Mouse (Mus musculus): ENCODE data around the gene Cdc26. TPM values are rescaled to one million over a fixed set of nuclear protein-coding genes. Genes with fewer than 3 reads are reported as not detected.

Gene Cdc26
- polyA plus RNA-seq (2014; fragmentation: Illumina TruSeq; extraction: RNeasy Lipid Tissue Mini Kit (QIAGEN cat#74804); ENCODE audit: low read depth, low replicate concordance) = 28.3 TPM

DNA sequence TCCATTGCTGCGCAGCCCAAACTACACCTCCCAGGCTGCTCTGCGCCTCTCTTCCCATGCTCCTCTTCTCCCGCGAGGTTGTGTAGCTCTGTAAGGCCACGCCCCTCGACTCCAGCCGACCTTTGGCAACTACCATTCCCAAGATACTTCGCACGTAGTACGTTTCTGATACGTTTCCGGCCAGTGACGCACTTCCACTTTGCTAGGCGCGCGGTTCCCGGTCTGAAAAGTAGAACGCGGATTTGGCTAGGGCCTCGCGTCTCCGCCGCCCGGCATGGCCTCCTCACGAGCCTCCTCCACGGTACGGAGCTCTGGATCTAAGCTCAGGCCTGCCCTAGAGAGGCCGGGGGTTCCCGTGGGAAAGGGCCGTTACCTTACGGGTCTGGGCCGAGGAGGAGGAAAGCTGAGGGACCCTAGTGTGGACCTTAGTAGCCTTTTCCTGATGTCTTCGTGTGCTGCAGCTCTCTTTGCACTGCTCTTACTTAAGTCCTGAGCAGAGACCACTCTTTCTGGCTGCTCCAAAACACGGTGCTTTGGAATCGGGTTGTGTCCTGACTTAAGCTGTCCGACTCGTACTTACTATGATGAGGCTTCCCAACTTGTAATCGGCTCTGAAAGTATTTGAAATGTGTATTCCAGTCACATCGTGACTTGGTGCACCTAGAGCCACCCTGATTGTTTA is at the start of gene Cdc26, which contains the start of gene Prpf4:
TSS of gene Cdc26 (minus strand) at position 42 of the 682 bp plus-strand sequence.
TSS of gene Prpf4 (plus strand) at position 197 of the 682 bp plus-strand sequence.

DNA sequence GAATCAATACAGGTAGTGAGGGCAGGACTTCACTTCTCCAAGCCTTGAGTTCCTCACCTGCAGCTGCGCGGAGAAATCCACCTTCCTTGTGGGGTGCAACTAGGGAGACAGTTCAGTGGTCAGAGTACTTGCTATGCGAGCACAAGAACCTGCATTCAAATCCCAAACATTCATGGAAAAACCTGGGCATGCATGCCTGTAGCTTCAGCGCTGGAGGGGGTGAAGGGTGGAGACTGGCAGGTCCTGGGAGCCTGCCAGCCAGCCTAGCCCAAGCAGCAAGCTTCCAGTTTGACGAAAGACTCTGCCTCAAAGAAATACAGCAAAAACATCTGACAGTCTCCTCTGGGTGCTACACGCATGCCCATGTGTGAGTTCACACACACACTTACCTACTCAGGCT is 26.6 kb upstream of the Cdc26 start, which contains the start of gene Rnf183:
TSS of gene Rnf183 (minus strand) at position 172 of the 400 bp plus-strand sequence.

DNA sequence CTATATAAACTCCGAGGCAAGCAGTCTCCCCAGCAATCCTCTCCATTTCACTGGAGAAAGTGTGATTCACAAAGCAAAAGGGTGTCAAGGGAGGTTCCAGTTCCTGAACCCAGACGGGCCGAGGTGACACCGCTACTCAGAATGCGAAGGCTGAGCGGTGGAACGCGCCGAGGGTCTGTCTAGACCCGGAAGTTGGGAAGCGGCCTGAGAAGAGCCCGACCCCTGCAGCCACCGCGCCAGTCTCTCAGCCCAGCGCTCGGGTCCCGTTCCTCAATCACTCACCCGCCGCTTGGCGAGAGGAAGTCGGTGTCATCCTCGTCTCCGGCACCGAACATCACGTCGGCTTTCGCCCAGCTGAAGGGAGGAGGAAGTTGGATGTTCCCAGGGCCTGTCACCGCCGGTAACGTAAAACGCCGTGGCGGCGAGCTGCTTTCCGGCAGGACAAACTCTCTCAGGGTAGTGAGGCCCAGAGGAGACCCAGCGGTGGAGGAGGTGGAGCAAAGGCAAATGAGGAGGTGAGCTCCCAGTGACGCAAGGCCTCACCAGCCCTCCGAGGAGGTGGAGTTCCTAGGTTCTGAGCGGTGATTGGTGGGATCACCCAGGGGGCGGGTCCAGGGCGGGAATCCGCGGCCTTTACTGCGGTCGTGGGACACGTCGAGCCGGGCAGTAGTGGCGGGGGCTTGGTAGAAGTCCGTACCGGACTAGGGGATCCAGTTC is 48.2 kb downstream of the Cdc26 start, which contains the start of the genes Fkbp15 and Slc31a1:
TSS of gene Fkbp15 (minus strand) at position 461 of the 717 bp plus-strand sequence.
TSS of gene Slc31a1 (plus strand) at position 640 of the 717 bp plus-strand sequence.

Other genes starting within 250 kb of the Cdc26 start
- 594 TPM for gene Zfp37, start 177.6 kb downstream of the Cdc26 start, polyA plus RNA-seq (2014; fragmentation: Illumina TruSeq; extraction: RNeasy Lipid Tissue Mini Kit (QIAGEN cat#74804); ENCODE audit: low read depth, low replicate concordance)
- gene Slc31a2, start 146.1 kb downstream of the Cdc26 start, polyA plus RNA-seq (2014; fragmentation: Illumina TruSeq; extraction: RNeasy Lipid Tissue Mini Kit (QIAGEN cat#74804); ENCODE audit: low read depth, low replicate concordance) = 8.0 TPM
- 6.6 TPM for gene Fkbp15, start 48.1 kb downstream of the Cdc26 start, polyA plus RNA-seq (2014; fragmentation: Illumina TruSeq; extraction: RNeasy Lipid Tissue Mini Kit (QIAGEN cat#74804); ENCODE audit: low read depth, low replicate concordance)
- gene Slc31a1, start 47.9 kb downstream of the Cdc26 start, polyA plus RNA-seq (2014; fragmentation: Illumina TruSeq; extraction: RNeasy Lipid Tissue Mini Kit (QIAGEN cat#74804); ENCODE audit: low read depth, low replicate concordance) = 49.0 TPM
- gene Prpf4, start 155 bp upstream of the Cdc26 start, polyA plus RNA-seq (2014; fragmentation: Illumina TruSeq; extraction: RNeasy Lipid Tissue Mini Kit (QIAGEN cat#74804); ENCODE audit: low read depth, low replicate concordance) = 8.1 TPM
- gene Rnf183, start 26.6 kb upstream of the Cdc26 start, polyA plus RNA-seq (2014; fragmentation: Illumina TruSeq; extraction: RNeasy Lipid Tissue Mini Kit (QIAGEN cat#74804); ENCODE audit: low read depth, low replicate concordance) = not detected
- gene Wdr31, start 62.3 kb upstream of the Cdc26 start, polyA plus RNA-seq (2014; fragmentation: Illumina TruSeq; extraction: RNeasy Lipid Tissue Mini Kit (QIAGEN cat#74804); ENCODE audit: low read depth, low replicate concordance) = 124 TPM
- 29.7 TPM for gene Bspry, start 71.4 kb upstream of the Cdc26 start, polyA plus RNA-seq (2014; fragmentation: Illumina TruSeq; extraction: RNeasy Lipid Tissue Mini Kit (QIAGEN cat#74804); ENCODE audit: low read depth, low replicate concordance)
- gene Hdhd3, start 94.8 kb upstream of the Cdc26 start, polyA plus RNA-seq (2014; fragmentation: Illumina TruSeq; extraction: RNeasy Lipid Tissue Mini Kit (QIAGEN cat#74804); ENCODE audit: low read depth, low replicate concordance) = not detected
- 0.73 TPM for gene Alad, start 111.3 kb upstream of the Cdc26 start, polyA plus RNA-seq (2014; fragmentation: Illumina TruSeq; extraction: RNeasy Lipid Tissue Mini Kit (QIAGEN cat#74804); ENCODE audit: low read depth, low replicate concordance)
- 101 TPM for gene Pole3, start 116.4 kb upstream of the Cdc26 start, polyA plus RNA-seq (2014; fragmentation: Illumina TruSeq; extraction: RNeasy Lipid Tissue Mini Kit (QIAGEN cat#74804); ENCODE audit: low read depth, low replicate concordance)
- 26.4 TPM for gene 4933430I17Rik, start 116.7 kb upstream of the Cdc26 start, polyA plus RNA-seq (2014; fragmentation: Illumina TruSeq; extraction: RNeasy Lipid Tissue Mini Kit (QIAGEN cat#74804); ENCODE audit: low read depth, low replicate concordance)
- gene Rgs3, start 151.2 kb upstream of the Cdc26 start, polyA plus RNA-seq (2014; fragmentation: Illumina TruSeq; extraction: RNeasy Lipid Tissue Mini Kit (QIAGEN cat#74804); ENCODE audit: low read depth, low replicate concordance) = 6.0 TPM

Measured in testis, adult 10 weeks (tissue).